Mouse (Mus musculus): Measurements from ENCODE around the gene Agbl5. TPM values are rescaled to one million over a fixed set of nuclear protein-coding genes. Genes with fewer than 3 reads are reported as not detected.
"Not testable (repeated sequence)": the region's sequence is repeated elsewhere in the genome, so short reads cannot be mapped to it uniquely, and the experiment has no call there.

Agbl5 gene
- polyA plus RNA-seq, 1 experiment from 2014 or later, result 10.2 TPM

DNA sequence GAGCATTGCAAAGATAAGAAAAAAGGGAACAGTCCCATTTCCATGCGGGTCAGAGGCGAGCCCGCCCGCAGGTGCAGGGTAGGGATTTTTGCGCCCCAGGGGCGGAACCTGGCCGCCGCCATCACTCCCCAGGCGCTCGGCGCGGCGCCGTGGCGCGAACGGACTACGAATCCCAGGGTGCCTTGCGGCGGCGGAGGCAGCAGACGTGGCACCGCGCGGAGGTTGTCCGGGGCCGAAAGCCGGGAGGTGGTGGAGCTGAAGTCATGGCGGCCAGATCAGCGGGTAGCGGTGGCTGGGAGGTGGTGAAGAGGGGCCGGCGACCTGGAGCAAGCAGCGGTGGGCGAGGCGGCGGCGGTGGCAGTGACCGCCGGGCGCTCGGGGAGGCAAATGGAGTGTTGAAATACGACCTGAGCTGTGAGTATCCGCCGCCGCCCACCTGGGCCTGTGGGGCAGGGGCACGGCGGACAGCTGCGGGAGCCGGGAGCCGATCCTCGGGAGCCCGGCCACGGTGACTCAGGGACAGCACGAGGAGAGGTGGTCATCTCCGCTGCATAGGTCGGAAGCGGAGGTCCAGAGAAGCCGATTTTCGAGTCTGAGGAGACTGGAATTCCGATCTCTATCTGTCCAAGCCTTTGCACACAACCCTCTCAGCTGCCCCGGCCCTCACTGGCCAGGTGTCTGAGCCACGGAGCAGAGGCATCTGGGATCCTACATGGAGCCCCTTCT lies 18.9 kb upstream of the Agbl5 start:
- no peaks in the 10 kb centered on the region for H3K27me3 ChIP-seq (replicated peaks; ENCODE audit: insufficient read depth, low read length)
- H3K4me1 ChIP-seq (ENCODE audit: insufficient read depth, low read depth, low read length), result peaks cover 6% of the 10 kb centered on the region
- peak; percentile 94 for DNase-seq (ENCODE audit: low spot score)
- H3K36me3 ChIP-seq (ENCODE audit: insufficient read depth, low read length), result peaks cover 29% of the 10 kb centered on the region; the same call in 1 of the 2 replicates
- peak; percentile 98 for ATAC-seq
- TF ChIP-seq EP300 (IDR thresholded peaks at IDR 0.05) (no peak), CTCF (IDR thresholded peaks at IDR 0.05) (no peak; the same call in 1 of the 2 replicates)
- H3K4me3 ChIP-seq (ENCODE audit: low read depth, low read length), result peak overlapping the region; percentile 86
- 1% methylated on average over 63 of the region's 63 CpGs for WGBS
- H3K4me2 ChIP-seq (replicated peaks; ENCODE audit: low read depth, low read length), result peak overlapping the region; percentile 87
- H3K9ac ChIP-seq (replicated peaks; ENCODE audit: low read depth), result peak overlapping the region; percentile 81
- peak overlapping the region; percentile 43; the same call in 1 of the 2 replicates for H3K27ac ChIP-seq (ENCODE audit: low read length)
- no peaks in the 10 kb centered on the region for H3K9me3 ChIP-seq (ENCODE audit: low read length)

DNA sequence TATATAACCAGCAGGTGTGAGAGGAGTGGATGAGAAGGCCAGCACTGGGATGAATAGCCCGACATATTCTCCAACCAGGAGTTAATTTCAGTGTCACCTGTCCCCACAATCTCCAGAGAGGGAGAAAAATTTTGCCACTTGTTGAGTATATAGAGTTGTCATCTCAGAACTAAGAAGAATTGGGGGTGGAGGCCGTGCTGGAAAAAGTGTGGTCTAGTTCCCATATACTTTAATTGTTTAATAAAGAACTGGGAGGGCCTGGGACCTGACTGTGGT lies 18.4 kb upstream of the Agbl5 start:
- peak overlapping the region; percentile 86 for H3K4me3 ChIP-seq (ENCODE audit: low read depth, low read length)
- peaks cover 6% of the 10 kb centered on the region for H3K4me1 ChIP-seq (ENCODE audit: insufficient read depth, low read depth, low read length)
- peaks cover 34% of the 10 kb centered on the region; the same call in 1 of the 2 replicates for H3K36me3 ChIP-seq (ENCODE audit: insufficient read depth, low read length)
- H3K9ac ChIP-seq (replicated peaks; ENCODE audit: low read depth), result peak overlapping the region; percentile 81
- H3K9me3 ChIP-seq (ENCODE audit: low read length), result no peaks in the 10 kb centered on the region
- TF ChIP-seq EP300 (IDR thresholded peaks at IDR 0.05), result no peak
- no peak for TF ChIP-seq CTCF (IDR thresholded peaks at IDR 0.05)
- ATAC-seq (no peak), DNase-seq (ENCODE audit: low spot score) (no peak)
- peak overlapping the region; percentile 87 for H3K4me2 ChIP-seq (replicated peaks; ENCODE audit: low read depth, low read length)
- 11% methylated on average over 2 of the region's 2 CpGs for WGBS
- no peaks in the 10 kb centered on the region for H3K27me3 ChIP-seq (replicated peaks; ENCODE audit: insufficient read depth, low read length)
- peak overlapping the region; percentile 43; the same call in 1 of the 2 replicates for H3K27ac ChIP-seq (ENCODE audit: low read length)

GRCm38 (mm10) chr5:30872574-30872973 lies 15.9 kb upstream of the Agbl5 start:
- Histone ChIP-seq H3K4me2 (replicated peaks; ENCODE audit: low read depth, low read length) (no peak overlapping the region), H3K9me3 (ENCODE audit: low read length) (no peaks in the 10 kb centered on the region), H3K27ac (ENCODE audit: low read length) (no peak overlapping the region), H3K4me3 (ENCODE audit: low read depth, low read length) (no peak overlapping the region), H3K36me3 (ENCODE audit: insufficient read depth, low read length) (peaks cover 52% of the 10 kb centered on the region), H3K9ac (replicated peaks; ENCODE audit: low read depth) (no peak overlapping the region), H3K4me1 (ENCODE audit: insufficient read depth, low read depth, low read length) (peaks cover 6% of the 10 kb centered on the region), H3K27me3 (replicated peaks; ENCODE audit: insufficient read depth, low read length) (no peaks in the 10 kb centered on the region)
- ATAC-seq (no peak), DNase-seq (ENCODE audit: low spot score) (no peak)
- WGBS, result 88% methylated on average over 8 of the region's 9 CpGs
- TF ChIP-seq EP300 (IDR thresholded peaks at IDR 0.05) (no peak), CTCF (IDR thresholded peaks at IDR 0.05) (no peak)

DNA sequence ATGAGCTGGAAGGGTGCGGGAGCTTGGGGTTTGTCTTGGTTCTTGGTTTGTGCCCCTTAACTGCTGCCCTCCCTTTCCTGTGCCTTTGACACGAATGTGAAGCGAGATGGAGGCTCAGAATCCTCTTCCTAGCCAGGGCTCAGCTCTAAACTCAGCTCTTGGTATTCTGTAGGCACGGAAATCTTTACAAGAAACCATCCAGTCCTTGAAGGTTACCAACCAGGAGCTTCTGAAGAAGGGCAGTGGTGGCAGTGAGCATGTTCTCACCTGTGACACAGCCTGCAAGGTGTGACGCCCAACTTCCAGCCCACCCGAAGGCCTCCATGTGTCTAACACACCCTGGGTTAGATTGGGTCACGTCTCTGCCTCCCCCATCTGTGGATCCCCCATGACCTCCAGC lies 14.1 kb upstream of the Agbl5 start:
- Histone ChIP-seq H3K4me1 (ENCODE audit: insufficient read depth, low read depth, low read length) (peaks cover 6% of the 10 kb centered on the region), H3K27me3 (replicated peaks; ENCODE audit: insufficient read depth, low read length) (no peaks in the 10 kb centered on the region), H3K9me3 (ENCODE audit: low read length) (no peaks in the 10 kb centered on the region), H3K4me2 (replicated peaks; ENCODE audit: low read depth, low read length) (no peak overlapping the region), H3K36me3 (ENCODE audit: insufficient read depth, low read length) (peaks cover 53% of the 10 kb centered on the region), H3K4me3 (ENCODE audit: low read depth, low read length) (no peak overlapping the region), H3K9ac (replicated peaks; ENCODE audit: low read depth) (no peak overlapping the region), H3K27ac (ENCODE audit: low read length) (no peak overlapping the region)
- no peak for DNase-seq (ENCODE audit: low spot score)
- WGBS, result 90% methylated on average over 7 of the region's 7 CpGs
- no peak for ATAC-seq
- TF ChIP-seq CTCF (IDR thresholded peaks at IDR 0.05) (no peak), EP300 (IDR thresholded peaks at IDR 0.05) (no peak)

DNA sequence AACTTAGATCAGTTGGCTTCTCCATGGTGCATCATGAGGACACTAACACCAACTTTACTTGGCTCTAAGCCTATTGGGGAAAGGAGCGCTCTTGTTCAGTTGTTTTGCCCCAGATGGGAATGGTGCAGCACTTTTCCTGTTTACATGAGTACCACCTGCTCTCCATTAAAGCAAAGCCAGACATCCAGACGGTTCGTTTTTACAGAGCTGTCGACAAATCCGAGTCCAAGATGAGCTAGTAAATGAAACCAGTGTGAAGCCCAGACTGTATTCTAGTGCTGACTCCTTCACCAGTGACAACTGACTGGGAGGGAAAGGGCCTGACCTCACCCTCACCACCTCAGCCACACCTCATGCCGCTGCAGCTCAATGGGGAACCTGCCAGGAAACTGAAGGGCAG lies 9.9 kb upstream of the Agbl5 start:
- Histone ChIP-seq H3K27me3 (replicated peaks; ENCODE audit: insufficient read depth, low read length) (no peaks in the 10 kb centered on the region), H3K4me2 (replicated peaks; ENCODE audit: low read depth, low read length) (no peak overlapping the region), H3K9me3 (ENCODE audit: low read length) (no peaks in the 10 kb centered on the region), H3K36me3 (ENCODE audit: insufficient read depth, low read length) (peaks cover 31% of the 10 kb centered on the region), H3K9ac (replicated peaks; ENCODE audit: low read depth) (no peak overlapping the region), H3K4me1 (ENCODE audit: insufficient read depth, low read depth, low read length) (no peaks in the 10 kb centered on the region), H3K27ac (ENCODE audit: low read length) (no peak overlapping the region), H3K4me3 (ENCODE audit: low read depth, low read length) (no peak overlapping the region)
- 43% methylated on average over 6 of the region's 6 CpGs for WGBS
- ATAC-seq (peak; percentile 26; the same call in 1 of the 2 replicates), DNase-seq (ENCODE audit: low spot score) (no peak)
- no peak for TF ChIP-seq CTCF (IDR thresholded peaks at IDR 0.05)
- no peak for TF ChIP-seq EP300 (IDR thresholded peaks at IDR 0.05)

GRCm38 (mm10) chr5:30879347-30879943 lies 9.0 kb upstream of the Agbl5 start:
- H3K4me1 ChIP-seq (ENCODE audit: insufficient read depth, low read depth, low read length), result no peaks in the 10 kb centered on the region
- 69% methylated on average over 5 of the region's 5 CpGs for WGBS
- H3K4me3 ChIP-seq (ENCODE audit: low read depth, low read length), result no peak overlapping the region
- H3K27ac ChIP-seq (ENCODE audit: low read length), result no peak overlapping the region
- no peak overlapping the region for H3K9ac ChIP-seq (replicated peaks; ENCODE audit: low read depth)
- H3K27me3 ChIP-seq (replicated peaks; ENCODE audit: insufficient read depth, low read length), result no peaks in the 10 kb centered on the region
- ATAC-seq, result peak; percentile 30; the same call in 1 of the 2 replicates
- H3K4me2 ChIP-seq (replicated peaks; ENCODE audit: low read depth, low read length), result no peak overlapping the region
- peak; percentile 24 for DNase-seq (ENCODE audit: low spot score)
- no peaks in the 10 kb centered on the region for H3K9me3 ChIP-seq (ENCODE audit: low read length)
- peaks cover 26% of the 10 kb centered on the region for H3K36me3 ChIP-seq (ENCODE audit: insufficient read depth, low read length)
- peak; percentile 28 for TF ChIP-seq CTCF (IDR thresholded peaks at IDR 0.05)
- TF ChIP-seq EP300 (IDR thresholded peaks at IDR 0.05), result no peak

DNA sequence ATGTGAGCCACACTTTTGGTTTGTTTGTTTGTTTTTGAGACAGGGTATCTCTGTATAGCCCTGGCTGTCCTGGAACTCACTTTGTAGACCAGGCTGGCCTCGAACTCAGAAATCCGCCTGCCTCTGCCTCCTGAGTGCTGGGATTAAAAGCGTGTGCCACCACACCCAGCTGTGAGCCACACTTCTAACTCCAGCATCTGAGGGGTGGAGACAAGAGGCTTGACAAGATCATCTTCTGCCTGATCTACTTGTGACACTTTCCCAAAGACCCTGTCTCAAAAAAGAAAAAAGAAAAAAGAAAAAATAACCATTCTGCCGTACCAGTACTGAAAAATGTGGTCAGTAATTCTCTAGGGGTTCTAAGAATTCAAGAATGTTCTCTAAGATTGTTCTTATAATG lies 6.7 kb upstream of the Agbl5 start:
- H3K9me3 ChIP-seq (ENCODE audit: low read length); H3K9ac ChIP-seq (replicated peaks; ENCODE audit: low read depth); ATAC-seq; DNase-seq (ENCODE audit: low spot score); H3K27me3 ChIP-seq (replicated peaks; ENCODE audit: insufficient read depth, low read length); H3K4me1 ChIP-seq (ENCODE audit: insufficient read depth, low read depth, low read length); H3K27ac ChIP-seq (ENCODE audit: low read length); H3K4me3 ChIP-seq (ENCODE audit: low read depth, low read length); H3K4me2 ChIP-seq (replicated peaks; ENCODE audit: low read depth, low read length); H3K36me3 ChIP-seq (ENCODE audit: insufficient read depth, low read length): not testable (repeated sequence)
- 80% methylated on average over 4 of the region's 4 CpGs for WGBS
